Mouse (Mus musculus) inflammation-experienced regulatory T-cells, adult 16 weeks (primary cell): ENCODE data around the gene Olfr827. TPM values are rescaled to one million over a fixed set of nuclear protein-coding genes. Genes with fewer than 3 reads are reported as not detected.

Experiments
- polyA plus RNA-seq: library from polyadenylated mRNA; unstranded; fragments of 100-300 nt; shearing (Covaris generic); gene quantifications from one replicate; pipeline ENCODE4 v1.2.1, GENCODE M21; 2017

Olfr827 gene
- polyA plus RNA-seq = not detected

GRCm38 (mm10) chr10:130214303-130214702 is at the start of gene Olfr827:
Gene Olfr827 (minus strand): TSS chr10:130214403.

GRCm38 (mm10) chr10:130184086-130184485 is 30.1 kb downstream of the Olfr827 start, which contains the start of gene Olfr826:
Gene Olfr826 (minus strand): TSS chr10:130184186.

GRCm38 (mm10) chr10:130166666-130167065 is 47.5 kb downstream of the Olfr827 start, which contains the start of gene Olfr825:
Gene Olfr825 (minus strand): TSS chr10:130166766.

Other genes starting within 250 kb of the Olfr827 start
- not detected for gene Olfr819, start 247.1 kb downstream of the Olfr827 start, polyA plus RNA-seq
- gene Olfr247, start 238.3 kb downstream of the Olfr827 start, polyA plus RNA-seq = not detected
- not detected for gene Gm10310, start 229.3 kb downstream of the Olfr827 start, polyA plus RNA-seq
- gene Olfr820, start 201.8 kb downstream of the Olfr827 start, polyA plus RNA-seq = not detected
- not detected for gene Olfr821, start 184.1 kb downstream of the Olfr827 start, polyA plus RNA-seq
- gene Olfr822, start 143.2 kb downstream of the Olfr827 start, polyA plus RNA-seq = not detected
- gene Olfr823, start 99.0 kb downstream of the Olfr827 start, polyA plus RNA-seq = not detected
- not detected for gene Olfr824, start 84.4 kb downstream of the Olfr827 start, polyA plus RNA-seq
- gene Olfr825, start 47.6 kb downstream of the Olfr827 start, polyA plus RNA-seq = not detected
- not detected for gene Olfr826, start 30.2 kb downstream of the Olfr827 start, polyA plus RNA-seq
- 0.09 TPM for gene Neurod4, start 65.8 kb upstream of the Olfr827 start, polyA plus RNA-seq
- 254 TPM for gene Tespa1, start 108.5 kb upstream of the Olfr827 start, polyA plus RNA-seq
- 2.0 TPM for gene Vmn2r84, start 179.9 kb upstream of the Olfr827 start, polyA plus RNA-seq
- not detected for gene Vmn2r85, start 215.3 kb upstream of the Olfr827 start, polyA plus RNA-seq
- gene Vmn2r86, start 241.6 kb upstream of the Olfr827 start, polyA plus RNA-seq = not detected